Mouse (Mus musculus) kidney, adult 9 months (tissue): Measurements from ENCODE around the gene Slc23a3.

Experiments
- DNase-seq: peaks from one replicate; pipeline ENCODE4 v3.0.0; 2022

The Slc23a3 gene

DNA sequence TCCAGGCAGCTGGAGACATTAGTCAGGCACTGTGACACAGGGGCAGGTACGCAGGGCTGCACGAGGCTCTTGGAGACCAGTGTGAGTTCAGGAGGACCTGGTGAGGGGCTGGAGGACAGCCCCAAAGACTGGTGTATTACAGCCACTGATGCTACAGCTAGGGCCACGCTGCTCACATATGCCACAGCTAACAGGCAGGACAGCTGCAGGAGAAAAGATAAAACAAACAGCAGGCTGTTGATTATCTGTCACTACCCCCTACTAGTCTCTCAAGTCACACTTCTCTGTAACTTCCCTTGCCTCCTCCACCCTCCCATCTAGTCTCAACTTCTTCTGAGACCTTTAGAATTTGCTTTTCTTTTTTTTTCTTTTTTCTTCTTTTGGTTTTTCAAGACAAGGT lies 3.0 kb upstream of the Slc23a3 start:
- DNase-seq, result no peak

DNA sequence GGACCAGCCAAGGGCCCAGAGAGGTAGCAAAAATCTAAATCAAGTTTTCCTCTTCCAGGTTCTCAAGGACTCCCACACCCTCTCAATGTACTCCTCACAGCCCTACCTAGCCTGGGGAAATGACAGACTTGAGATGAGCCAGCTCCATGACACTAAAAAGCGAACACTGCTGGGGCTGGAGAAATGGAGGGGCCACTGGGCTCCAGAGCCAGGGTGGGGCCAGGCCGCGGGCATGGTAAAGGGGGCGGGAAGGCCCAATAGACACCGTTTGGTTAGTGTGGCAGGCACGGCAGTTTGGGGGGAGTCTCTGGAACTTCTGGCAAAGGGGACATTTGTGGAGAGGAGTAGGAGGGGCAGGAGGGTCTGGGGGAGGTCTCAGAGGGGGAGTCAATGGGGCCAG lies 2.6 kb upstream of the Slc23a3 start:
- DNase-seq, result no peak

DNA sequence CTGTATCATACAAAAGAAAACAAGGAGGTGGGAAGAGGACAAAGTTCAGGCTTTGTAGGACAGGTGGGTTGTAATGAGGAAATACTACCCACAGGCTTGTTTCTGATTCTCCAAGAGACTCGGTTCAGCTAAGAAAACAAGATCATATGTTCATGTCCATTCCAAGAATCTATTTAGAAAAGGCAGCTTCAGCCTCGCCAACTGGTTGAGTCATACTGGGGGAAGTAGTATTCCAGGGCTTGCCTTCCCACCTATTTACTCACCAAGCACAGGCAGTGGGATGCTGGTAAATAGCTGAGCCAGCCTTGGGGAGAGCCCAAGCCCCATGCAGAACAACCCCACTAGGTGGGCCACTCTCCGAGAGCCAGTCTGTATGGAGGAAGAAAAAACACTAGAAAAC lies 5.0 kb downstream of the Slc23a3 start:
- DNase-seq, result no peak

DNA sequence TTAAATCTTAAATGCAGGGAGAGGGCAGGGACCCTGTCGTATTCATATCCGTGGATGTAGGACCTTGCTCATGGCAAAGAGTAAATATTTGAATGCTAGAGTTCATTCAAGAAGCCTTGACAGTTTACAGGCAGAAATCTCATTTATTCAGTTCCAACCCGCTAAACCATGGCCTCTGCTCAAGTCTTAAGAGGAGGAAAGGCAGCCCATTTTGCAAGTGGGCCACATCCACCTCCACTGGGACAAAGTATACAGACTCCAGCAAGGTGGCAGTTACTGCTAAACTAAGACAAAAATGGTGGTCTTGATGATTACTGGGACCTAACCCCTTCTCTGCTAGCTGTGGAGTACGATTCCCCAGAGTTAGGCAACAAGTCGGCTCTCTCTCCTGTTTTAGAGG lies 8.3 kb downstream of the Slc23a3 start:
- DNase-seq, result no peak

DNA sequence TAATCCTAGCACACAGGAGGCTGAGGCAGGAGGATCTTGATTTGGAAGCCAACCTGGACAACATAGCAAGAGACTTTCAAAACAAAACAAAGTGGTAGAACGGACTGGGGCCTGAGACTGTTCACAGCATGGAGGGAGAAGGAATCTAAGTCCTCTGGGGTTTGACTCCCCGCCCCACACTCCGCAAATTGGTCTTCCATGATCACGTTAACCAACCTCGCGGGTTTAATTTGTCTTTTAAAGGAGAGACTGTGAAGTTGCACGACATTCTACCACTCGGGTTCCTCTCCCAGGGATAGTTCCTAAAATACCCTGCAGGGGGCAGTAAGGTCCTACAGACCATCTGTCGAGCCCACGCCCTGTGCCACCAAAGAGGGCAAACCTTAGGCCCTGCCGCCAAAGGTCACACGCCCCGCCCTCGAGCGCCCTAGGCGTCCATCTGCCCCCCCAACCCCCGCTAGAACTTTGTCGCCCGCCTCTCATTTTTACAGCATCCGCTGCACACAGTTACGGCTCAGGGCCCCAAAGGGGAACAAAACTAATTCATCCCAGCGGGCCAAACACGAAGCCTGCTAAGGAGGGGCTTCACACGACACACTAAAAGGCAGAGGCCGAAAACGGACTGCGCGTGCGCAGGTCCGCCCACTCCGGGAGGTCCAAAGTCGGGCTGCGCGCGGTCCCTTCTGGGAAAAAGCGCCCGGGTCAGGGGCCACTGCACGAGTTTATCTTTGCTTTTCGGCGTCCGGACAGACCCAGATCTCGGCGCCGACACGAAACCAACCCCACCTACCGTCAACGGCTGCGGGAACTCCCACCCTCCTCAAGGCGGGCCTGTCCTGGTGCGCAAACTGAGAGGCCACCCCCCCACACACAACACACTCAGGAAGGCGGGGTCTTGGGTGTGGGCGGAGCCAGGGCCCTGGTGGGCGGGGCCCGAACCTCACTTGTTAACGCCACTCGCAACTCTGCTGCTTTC lies 9.1 kb downstream of the Slc23a3 start, which contains the start of gene Nhej1:
Nhej1 (minus strand) TSS at position 855 of the 976 bp plus-strand sequence.
- peak; percentile 98 for DNase-seq

DNA sequence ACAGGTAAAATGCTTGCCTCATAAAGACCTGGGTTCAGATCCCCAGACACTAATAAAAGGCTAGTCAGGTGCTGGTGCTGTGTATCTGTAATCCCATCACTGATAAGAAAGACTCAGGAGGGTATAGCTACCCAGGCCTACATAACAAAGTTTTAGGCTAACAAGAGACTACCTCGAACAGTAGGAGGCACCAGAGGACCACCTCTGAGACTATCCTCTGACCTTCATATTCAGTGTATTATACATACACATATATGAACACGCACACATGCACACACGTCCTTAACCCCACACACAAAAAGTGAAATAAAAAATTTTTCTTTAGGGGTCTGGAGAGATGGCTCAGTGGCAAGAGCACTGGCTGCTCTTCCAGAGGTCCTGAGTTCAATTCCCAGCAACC lies 11.5 kb downstream of the Slc23a3 start:
- DNase-seq, result peak; percentile 32
